Mouse (Mus musculus) heart, adult 2 months (tissue): ENCODE measurements around the gene Dhrs3. TPM values are rescaled to one million over a fixed set of nuclear protein-coding genes. Genes with fewer than 3 reads are reported as not detected.

Experiments
- DNase-seq, 2 experiments: peaks; one replicate each; pipeline ENCODE4 v3.0.0; 2021
- H3K27ac ChIP-seq: fragments of 200-600 bp; 2 replicates; pipeline ENCODE4 v1.8.1; 2022
- H3K27me3 ChIP-seq: fragments of 200-500 bp; 2 replicates; pipeline ENCODE4 v1.6.1; 2012; ENCODE audit warnings: mild to moderate bottlenecking, low read length, inconsistent platforms, mixed read lengths; ENCODE audit not compliant: control insufficient read depth, insufficient read depth
- H3K36me3 ChIP-seq: fragments of 200-500 bp; 2 replicates; pipeline ENCODE4 v1.6.1; 2012; ENCODE audit warnings: low read length, inconsistent platforms; ENCODE audit not compliant: control insufficient read depth, insufficient read depth
- H3K4me1 ChIP-seq: fragments of 200-500 bp; 2 replicates; pipeline ENCODE4 v1.6.1; 2011; ENCODE audit warnings: low read length; ENCODE audit not compliant: control insufficient read depth, insufficient read depth
- H3K4me3 ChIP-seq: fragments of 200-600 bp; 2 replicates; pipeline ENCODE4 v1.8.1; 2022
- H3K79me2 ChIP-seq: fragments of 200-500 bp; replicated peaks from 2 replicates; pipeline ENCODE4 v1.6.1; 2012; ENCODE audit warnings: mild to moderate bottlenecking, inconsistent platforms, low read length, moderate library complexity, mixed read lengths; ENCODE audit not compliant: control insufficient read depth, insufficient read depth
- H3K9ac ChIP-seq: fragments of 200-500 bp; 2 replicates; pipeline ENCODE4 v1.6.1; 2012; ENCODE audit warnings: low read depth, mild to moderate bottlenecking, control low read depth, inconsistent platforms, low read length, mixed read lengths
- CTCF ChIP-seq: fragments of 200-600 bp; IDR thresholded peaks from 2 replicates; pipeline ENCODE4 v1.8.1; 2022; ENCODE audit warnings: antibody characterized with exemption, mild to moderate bottlenecking, moderate library complexity
- EP300 ChIP-seq: fragments of 200-500 bp; IDR thresholded peaks from 2 replicates; pipeline ENCODE4 v1.6.1; 2011; ENCODE audit warnings: low read depth, low read length, control low read depth; ENCODE audit not compliant: insufficient read depth
- POLR2A ChIP-seq: fragments of 200-500 bp; IDR thresholded peaks from 2 replicates; pipeline ENCODE4 v1.6.1; 2011; ENCODE audit warnings: mild to moderate bottlenecking, low read depth, low read length, control low read depth; ENCODE audit not compliant: insufficient read depth
- WGBS: fragments of 180-500 bp; shearing (Covaris S2); methylation state at CpG from one replicate; pipeline ENCODE4 v1.1.7; 2018; 5-methylcytosine and 5-hydroxymethylcytosine counted together
- intact Hi-C: fragments of 180-260 bp; cut with DNase I; formaldehyde crosslinking; loops from one replicate; pipeline ENCODE4 v1.15.1; 2025
- polyA plus RNA-seq: library from polyadenylated mRNA; depleted of rRNA; stranded (reverse); fragments of >200 nt; gene quantifications from 2 replicates; pipeline ENCODE4 v1.2.3, GENCODE M21; 2012
- total RNA-seq, 2 experiments: library from RNA; stranded (reverse); gene quantifications; 2 replicates each; pipeline ENCODE4 v1.2.3; 2021

Dhrs3 gene
- total and polyA plus RNA-seq, 3 experiments = 113 to 143 (median 139) TPM

DNA sequence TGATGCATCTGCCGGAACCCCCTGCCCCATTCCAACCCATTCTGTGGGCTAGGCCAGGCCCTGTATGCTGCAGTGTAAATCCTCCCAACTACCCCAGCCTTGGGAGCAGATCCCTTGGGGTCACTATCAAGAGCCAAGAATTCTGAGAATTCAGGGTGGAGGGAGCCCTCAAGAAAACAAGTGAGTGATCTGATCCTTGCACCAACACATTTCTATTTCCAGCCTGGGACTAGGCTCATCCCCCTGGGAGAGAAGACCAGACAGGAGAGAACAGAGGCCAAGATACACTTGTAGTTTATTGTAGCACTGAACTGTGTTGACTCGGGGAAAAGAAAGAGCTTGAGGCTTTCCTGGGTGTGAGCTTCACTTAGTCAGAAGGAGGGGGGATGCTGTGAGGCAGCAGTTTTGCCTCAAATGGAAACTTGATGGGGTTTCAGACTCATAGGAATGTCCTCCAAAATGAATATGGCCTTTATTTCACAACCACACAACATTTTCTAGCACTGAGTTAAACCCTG, 17.0 kb upstream of the Dhrs3 start:
- no peak overlapping the region for H3K9ac ChIP-seq
- H3K36me3 ChIP-seq = no peaks in the 10 kb centered on the region
- WGBS = 55% methylated on average over 2 of the region's 2 CpGs
- H3K27ac ChIP-seq = no peak overlapping the region
- no peaks in the 10 kb centered on the region for H3K4me1 ChIP-seq
- no peaks in the 10 kb centered on the region for H3K79me2 ChIP-seq
- H3K27me3 ChIP-seq = no peaks in the 10 kb centered on the region
- intact Hi-C loops = no loop called here
- DNase-seq = peak in 1 of 2 experiments; percentile 40
- TF ChIP-seq POLR2A = no peak
- TF ChIP-seq CTCF = no peak
- no peak for TF ChIP-seq EP300
- no peak overlapping the region for H3K4me3 ChIP-seq

DNA sequence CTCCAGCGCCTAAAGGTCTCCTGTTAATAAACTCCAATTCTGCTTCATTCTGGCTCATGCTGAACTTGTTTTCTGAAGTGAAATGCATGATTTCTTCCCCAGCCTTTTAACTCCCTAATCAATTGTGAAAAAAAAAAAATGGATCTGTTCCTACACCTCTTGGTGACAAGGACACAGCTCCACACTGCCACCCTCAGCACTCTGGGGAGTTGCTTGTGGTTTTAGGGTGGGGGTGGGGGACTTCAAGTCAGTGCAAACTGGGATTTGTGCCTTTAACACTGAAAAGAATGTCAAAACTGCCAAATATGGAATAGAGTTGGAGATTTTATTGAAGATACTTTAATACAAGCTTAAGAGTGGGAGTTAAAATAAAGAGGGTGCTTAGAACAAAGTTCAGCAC, 13.1 kb upstream of the Dhrs3 start:
- no peak for TF ChIP-seq POLR2A
- no peak for TF ChIP-seq CTCF
- no peak for TF ChIP-seq EP300
- no peak for DNase-seq
- no peak overlapping the region for H3K27ac ChIP-seq
- no peaks in the 10 kb centered on the region for H3K4me1 ChIP-seq
- H3K79me2 ChIP-seq = no peaks in the 10 kb centered on the region
- H3K36me3 ChIP-seq = no peaks in the 10 kb centered on the region
- H3K27me3 ChIP-seq = no peaks in the 10 kb centered on the region
- intact Hi-C loops = no loop called here
- H3K9ac ChIP-seq = no peak overlapping the region
- 56% methylated on average over 1 of the region's 1 CpGs for WGBS
- no peak overlapping the region for H3K4me3 ChIP-seq

DNA sequence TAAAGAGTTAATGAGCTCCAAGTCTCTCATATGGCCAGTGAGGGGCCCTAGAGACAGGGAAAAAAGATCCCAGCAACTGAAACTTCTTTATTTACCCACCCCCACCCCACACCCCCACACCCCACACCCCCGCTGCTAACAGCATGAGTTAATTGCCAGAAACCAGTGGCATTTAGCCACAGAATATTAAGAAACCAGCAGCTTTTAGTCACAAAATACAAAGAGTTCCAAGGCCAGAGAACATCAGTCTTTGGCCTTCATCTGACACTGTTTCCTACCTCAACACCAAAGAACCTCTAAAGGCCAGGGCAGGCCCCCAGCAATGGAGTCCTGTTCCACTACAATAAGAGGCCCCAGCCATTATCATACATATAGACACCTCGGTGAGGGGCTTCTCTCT, 11.3 kb upstream of the Dhrs3 start:
- intact Hi-C loops = no loop called here
- H3K27ac ChIP-seq = no peak overlapping the region
- no peak overlapping the region for H3K4me3 ChIP-seq
- no peak overlapping the region for H3K9ac ChIP-seq
- DNase-seq = no peak
- H3K79me2 ChIP-seq = no peaks in the 10 kb centered on the region
- WGBS = 63% methylated on average over 2 of the region's 2 CpGs
- no peaks in the 10 kb centered on the region for H3K36me3 ChIP-seq
- H3K27me3 ChIP-seq = no peaks in the 10 kb centered on the region
- TF ChIP-seq EP300 (no peak), POLR2A (no peak), CTCF (no peak)
- no peaks in the 10 kb centered on the region for H3K4me1 ChIP-seq

DNA sequence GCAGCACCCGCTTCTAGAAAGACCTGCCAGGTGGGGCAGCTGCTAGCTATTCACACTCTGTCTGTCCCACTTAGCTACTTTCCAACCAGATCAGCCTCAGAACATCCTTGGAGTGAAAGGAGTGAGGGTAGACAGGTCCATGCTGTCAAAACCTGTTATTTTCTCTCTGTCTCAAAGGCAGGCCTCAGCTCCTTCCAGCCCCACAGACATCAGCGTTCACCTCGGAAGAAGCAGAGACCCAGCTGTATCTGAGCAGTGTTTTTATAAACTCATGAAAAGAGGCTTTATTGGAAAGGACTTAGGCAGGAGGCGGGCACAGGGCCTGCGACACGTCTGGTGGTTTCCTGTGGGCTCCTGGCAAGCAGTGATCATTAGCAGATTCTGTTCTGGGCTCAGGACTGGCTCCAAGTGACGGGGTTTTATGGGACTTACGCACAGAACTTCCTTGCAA, 9.7 kb upstream of the Dhrs3 start:
- TF ChIP-seq CTCF = no peak
- TF ChIP-seq EP300 = no peak
- no peak for TF ChIP-seq POLR2A
- Histone ChIP-seq H3K79me2 (no peaks in the 10 kb centered on the region), H3K27me3 (no peaks in the 10 kb centered on the region), H3K36me3 (no peaks in the 10 kb centered on the region), H3K4me3 (no peak overlapping the region), H3K27ac (no peak overlapping the region), H3K4me1 (no peaks in the 10 kb centered on the region), H3K9ac (no peak overlapping the region)
- WGBS = 58% methylated on average over 8 of the region's 8 CpGs
- no peak for DNase-seq
- intact Hi-C loops = no loop called here

DNA sequence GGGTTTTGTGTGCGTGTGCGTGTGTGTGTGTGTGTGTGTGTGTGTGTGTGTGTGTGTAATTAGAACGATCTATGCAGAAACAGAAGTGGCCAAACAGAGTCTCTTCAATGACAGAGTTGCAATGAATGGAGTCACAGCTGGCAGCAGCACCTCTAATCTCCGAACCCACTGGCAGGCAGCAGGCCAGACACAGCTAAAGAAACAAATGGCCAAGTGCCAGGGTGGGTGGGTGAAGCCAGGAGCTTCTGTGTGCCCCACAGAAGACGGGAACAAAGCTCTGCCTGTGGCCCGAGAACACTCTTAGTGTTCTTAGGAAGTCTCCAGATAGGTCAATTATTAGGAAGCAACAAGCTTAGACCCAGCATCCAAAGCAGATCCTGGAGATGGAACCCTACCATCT, 6.2 kb upstream of the Dhrs3 start:
- no peaks in the 10 kb centered on the region for H3K27me3 ChIP-seq
- peaks cover 3% of the 10 kb centered on the region; the same call in 1 of the 2 replicates for H3K4me1 ChIP-seq
- intact Hi-C loops = no loop called here
- DNase-seq = peak in 1 of 2 experiments; percentile 12
- no peak overlapping the region for H3K27ac ChIP-seq
- no peak overlapping the region for H3K4me3 ChIP-seq
- H3K36me3 ChIP-seq = no peaks in the 10 kb centered on the region
- WGBS = 58% methylated on average over 6 of the region's 6 CpGs
- TF ChIP-seq EP300 (no peak), POLR2A (no peak), CTCF (no peak)
- no peak overlapping the region for H3K9ac ChIP-seq
- no peaks in the 10 kb centered on the region for H3K79me2 ChIP-seq

DNA sequence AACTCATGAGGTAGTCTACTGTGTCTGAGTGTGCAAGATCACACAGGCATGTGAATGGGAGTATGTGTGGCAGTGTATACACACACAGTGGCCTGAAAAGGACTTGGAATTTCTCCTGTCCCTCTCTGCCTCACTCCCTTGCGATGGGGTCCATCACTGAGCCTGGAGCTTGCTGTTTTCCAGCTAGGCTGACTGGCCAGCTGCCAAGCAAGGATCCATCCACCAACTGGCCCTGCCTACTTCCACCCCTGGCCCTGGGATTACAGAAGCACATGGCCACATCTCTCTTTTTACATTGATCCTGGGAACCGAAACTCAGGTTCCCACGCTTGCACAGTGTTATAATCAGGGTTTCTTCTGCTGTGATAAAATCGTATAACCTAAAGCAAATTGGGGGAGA, 3.9 kb upstream of the Dhrs3 start:
- 71% methylated on average over 4 of the region's 4 CpGs for WGBS
- Histone ChIP-seq H3K9ac (no peak overlapping the region), H3K4me3 (no peak overlapping the region), H3K27ac (no peak overlapping the region), H3K36me3 (no peaks in the 10 kb centered on the region), H3K79me2 (no peaks in the 10 kb centered on the region; the same call in 1 of the 2 replicates), H3K4me1 (peaks cover 6% of the 10 kb centered on the region; the same call in 1 of the 2 replicates), H3K27me3 (no peaks in the 10 kb centered on the region)
- intact Hi-C loops = no loop called here
- no peak for TF ChIP-seq EP300
- TF ChIP-seq CTCF = no peak
- no peak for TF ChIP-seq POLR2A
- DNase-seq = peak in 1 of 2 experiments; percentile 15
